Mouse (Mus musculus): ENCODE data around the gene Galr3. TPM values are rescaled to one million over a fixed set of nuclear protein-coding genes. Genes with fewer than 3 reads are reported as not detected.
"Not testable (repeated sequence)": the region's sequence is repeated elsewhere in the genome, so short reads cannot be mapped to it uniquely, and the experiment has no call there.

The Galr3 gene
- polyA plus RNA-seq, 1 experiment from 2014 or later, result not detected

DNA sequence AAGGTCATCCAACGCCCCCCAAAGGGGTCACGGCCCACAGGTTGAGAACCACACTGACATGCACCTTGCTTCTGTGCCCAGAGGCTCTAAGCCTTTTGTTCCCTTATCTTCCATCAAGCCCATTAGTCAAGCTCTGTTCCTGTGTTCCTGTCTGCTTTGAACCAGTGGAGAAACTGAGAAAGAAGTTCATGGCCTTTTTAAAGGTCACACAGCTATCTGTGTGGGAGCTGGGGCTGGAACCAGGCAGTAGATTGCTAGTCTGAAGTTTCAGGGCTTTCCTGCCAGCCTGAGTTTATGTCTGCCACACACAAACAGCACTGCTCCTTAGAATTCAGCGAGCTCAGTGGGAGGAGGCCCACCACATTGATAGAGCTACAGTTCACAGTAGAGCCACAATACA is 38.6 kb upstream of the Galr3 start:
- H3K27ac ChIP-seq (ENCODE audit: low read length), result no peak overlapping the region
- H3K4me1 ChIP-seq (replicated peaks; ENCODE audit: control insufficient read depth, insufficient read depth, low read length), result no peaks in the 10 kb centered on the region
- H3K4me3 ChIP-seq (ENCODE audit: low read length), result no peak overlapping the region
- peaks cover 26% of the 10 kb centered on the region for H3K36me3 ChIP-seq (ENCODE audit: control insufficient read depth, insufficient read depth, low read length)
- no peaks in the 10 kb centered on the region for H3K27me3 ChIP-seq (ENCODE audit: control insufficient read depth, insufficient read depth, low read depth, low read length)
- H3K4me2 ChIP-seq (ENCODE audit: low read depth, low read length), result no peak overlapping the region
- WGBS, result 80% methylated on average over 3 of the region's 3 CpGs
- H3K9me3 ChIP-seq (ENCODE audit: control insufficient read depth, low read length), result no peaks in the 10 kb centered on the region
- ATAC-seq (ENCODE audit: low read depth), result no peak
- H3K9ac ChIP-seq (ENCODE audit: low read length), result no peak overlapping the region

DNA sequence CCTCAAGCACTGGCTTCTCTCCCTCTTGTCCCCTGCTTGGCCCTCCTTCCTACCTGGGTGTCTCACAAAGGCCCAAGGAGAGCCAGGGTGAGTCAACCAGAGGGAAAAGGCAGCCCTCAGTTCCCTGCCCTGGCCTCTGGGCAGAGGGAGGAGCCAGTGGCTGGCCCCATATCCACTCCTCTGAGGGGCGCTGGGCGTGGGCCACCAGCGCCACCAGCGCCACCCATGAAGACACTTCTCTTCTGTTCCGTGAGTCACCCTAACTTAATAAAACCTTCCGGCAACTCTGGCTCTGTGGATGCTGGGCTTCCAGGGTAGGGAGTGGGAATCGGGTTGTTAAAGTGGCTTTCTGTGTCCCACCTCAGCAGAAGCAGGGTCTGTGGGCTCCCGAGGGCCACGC is 36.1 kb upstream of the Galr3 start:
- Histone ChIP-seq H3K36me3 (ENCODE audit: control insufficient read depth, insufficient read depth, low read length) (peaks cover 26% of the 10 kb centered on the region), H3K9me3 (ENCODE audit: control insufficient read depth, low read length) (no peaks in the 10 kb centered on the region), H3K4me1 (replicated peaks; ENCODE audit: control insufficient read depth, insufficient read depth, low read length) (no peaks in the 10 kb centered on the region), H3K4me3 (ENCODE audit: low read length) (no peak overlapping the region), H3K9ac (ENCODE audit: low read length) (no peak overlapping the region), H3K4me2 (ENCODE audit: low read depth, low read length) (no peak overlapping the region), H3K27ac (ENCODE audit: low read length) (no peak overlapping the region), H3K27me3 (ENCODE audit: control insufficient read depth, insufficient read depth, low read depth, low read length) (no peaks in the 10 kb centered on the region)
- no peak for ATAC-seq (ENCODE audit: low read depth)
- WGBS, result 79% methylated on average over 9 of the region's 9 CpGs

GRCm38 (mm10) chr15:79006638-79007037 is 35.0 kb upstream of the Galr3 start:
- Histone ChIP-seq H3K36me3 (ENCODE audit: control insufficient read depth, insufficient read depth, low read length) (peaks cover 18% of the 10 kb centered on the region), H3K9ac (ENCODE audit: low read length) (no peak overlapping the region), H3K4me2 (ENCODE audit: low read depth, low read length) (no peak overlapping the region), H3K4me1 (replicated peaks; ENCODE audit: control insufficient read depth, insufficient read depth, low read length) (no peaks in the 10 kb centered on the region), H3K27ac (ENCODE audit: low read length) (no peak overlapping the region), H3K27me3 (ENCODE audit: control insufficient read depth, insufficient read depth, low read depth, low read length) (no peaks in the 10 kb centered on the region), H3K9me3 (ENCODE audit: control insufficient read depth, low read length) (no peaks in the 10 kb centered on the region), H3K4me3 (ENCODE audit: low read length) (no peak overlapping the region)
- WGBS, result 73% methylated on average over 3 of the region's 3 CpGs
- ATAC-seq (ENCODE audit: low read depth), result no peak

DNA sequence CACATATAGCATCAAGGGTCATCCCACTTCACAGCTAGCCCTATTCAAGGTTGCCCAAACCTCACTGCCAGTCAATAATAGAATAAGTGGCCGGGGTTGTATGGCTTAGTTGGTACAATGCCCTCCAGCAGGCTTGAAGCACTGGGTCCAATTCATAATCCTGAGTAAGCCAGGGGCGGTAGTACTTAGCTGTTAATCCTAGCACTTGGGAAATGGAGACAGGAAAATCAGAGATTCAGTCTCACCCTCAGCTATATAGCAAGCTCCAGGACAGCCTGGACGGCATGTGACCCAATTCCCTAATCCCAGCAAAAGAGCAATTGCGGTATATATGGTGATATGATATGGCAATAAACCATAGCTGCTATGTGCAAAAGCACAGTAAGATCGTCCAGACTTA is 34.6 kb upstream of the Galr3 start:
- ATAC-seq (ENCODE audit: low read depth), result no peak
- no peaks in the 10 kb centered on the region for H3K27me3 ChIP-seq (ENCODE audit: control insufficient read depth, insufficient read depth, low read depth, low read length)
- H3K36me3 ChIP-seq (ENCODE audit: control insufficient read depth, insufficient read depth, low read length), result peaks cover 13% of the 10 kb centered on the region
- H3K27ac ChIP-seq (ENCODE audit: low read length), result no peak overlapping the region
- no peaks in the 10 kb centered on the region for H3K9me3 ChIP-seq (ENCODE audit: control insufficient read depth, low read length)
- WGBS, result 84% methylated on average over 5 of the region's 5 CpGs
- no peak overlapping the region for H3K9ac ChIP-seq (ENCODE audit: low read length)
- H3K4me3 ChIP-seq (ENCODE audit: low read length), result no peak overlapping the region
- no peaks in the 10 kb centered on the region for H3K4me1 ChIP-seq (replicated peaks; ENCODE audit: control insufficient read depth, insufficient read depth, low read length)
- H3K4me2 ChIP-seq (ENCODE audit: low read depth, low read length), result no peak overlapping the region

DNA sequence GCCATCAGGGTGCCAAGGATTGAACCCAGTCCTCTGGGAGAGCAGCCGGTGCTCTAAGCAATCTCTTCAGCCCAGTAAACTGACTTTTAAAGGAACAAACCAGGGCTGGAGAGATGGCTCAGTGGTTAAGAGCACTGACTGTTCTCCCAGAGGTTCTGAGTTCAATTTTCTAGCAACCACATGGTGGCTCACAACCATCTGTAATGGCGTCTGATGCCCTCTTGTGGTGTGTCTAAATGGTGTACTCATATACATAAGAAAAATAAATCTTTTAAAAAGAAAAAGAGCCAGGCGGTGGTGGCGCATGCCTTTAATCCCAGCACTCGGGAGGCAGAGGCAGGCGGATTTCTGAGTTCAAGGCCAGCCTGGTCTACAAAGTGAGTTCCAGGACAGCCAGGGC is 33.8 kb upstream of the Galr3 start:
- not testable (repeated sequence) for H3K4me1 ChIP-seq (replicated peaks; ENCODE audit: control insufficient read depth, insufficient read depth, low read length); H3K27ac ChIP-seq (ENCODE audit: low read length); H3K27me3 ChIP-seq (ENCODE audit: control insufficient read depth, insufficient read depth, low read depth, low read length); H3K36me3 ChIP-seq (ENCODE audit: control insufficient read depth, insufficient read depth, low read length); H3K4me3 ChIP-seq (ENCODE audit: low read length); H3K9me3 ChIP-seq (ENCODE audit: control insufficient read depth, low read length); H3K9ac ChIP-seq (ENCODE audit: low read length); H3K4me2 ChIP-seq (ENCODE audit: low read depth, low read length); ATAC-seq (ENCODE audit: low read depth)
- WGBS, result 92% methylated on average over 6 of the region's 6 CpGs

DNA sequence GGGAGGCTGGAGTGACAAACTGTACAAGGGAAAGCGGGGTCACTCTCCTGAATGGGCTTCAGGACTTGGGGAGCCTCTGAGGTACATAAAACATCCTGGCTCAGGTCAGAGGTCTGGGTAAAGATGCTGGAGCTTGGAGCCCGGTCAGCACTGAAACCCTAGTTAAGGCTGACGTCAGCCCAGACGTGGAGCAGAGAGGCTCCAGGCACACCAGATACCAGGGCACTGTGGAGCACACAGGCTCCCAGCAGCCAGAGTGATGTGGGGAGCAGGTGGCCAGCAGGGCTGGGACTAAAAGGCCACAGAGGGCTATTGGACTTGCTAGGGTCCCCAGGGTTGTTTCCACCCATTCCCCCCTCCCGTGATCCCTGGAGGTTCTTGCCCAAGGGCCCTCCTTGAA is 32.0 kb upstream of the Galr3 start:
- 70% methylated on average over 5 of the region's 5 CpGs for WGBS
- no peaks in the 10 kb centered on the region for H3K4me1 ChIP-seq (replicated peaks; ENCODE audit: control insufficient read depth, insufficient read depth, low read length)
- H3K9me3 ChIP-seq (ENCODE audit: control insufficient read depth, low read length), result no peaks in the 10 kb centered on the region
- H3K4me3 ChIP-seq (ENCODE audit: low read length), result no peak overlapping the region
- no peak for ATAC-seq (ENCODE audit: low read depth)
- no peak overlapping the region for H3K27ac ChIP-seq (ENCODE audit: low read length)
- H3K36me3 ChIP-seq (ENCODE audit: control insufficient read depth, insufficient read depth, low read length), result 0 out of 2 replicates have a peak, but pooled peaks cover 5% of the 10 kb centered on the region
- H3K9ac ChIP-seq (ENCODE audit: low read length), result no peak overlapping the region
- no peaks in the 10 kb centered on the region for H3K27me3 ChIP-seq (ENCODE audit: control insufficient read depth, insufficient read depth, low read depth, low read length)
- no peak overlapping the region for H3K4me2 ChIP-seq (ENCODE audit: low read depth, low read length)

- H3K36me3 ChIP-seq (ENCODE audit: control insufficient read depth, insufficient read depth, low read length), result 0 out of 2 replicates have a peak, but pooled peaks cover 5% of the 10 kb centered on the region
- no peaks in the 10 kb centered on the region for H3K9me3 ChIP-seq (ENCODE audit: control insufficient read depth, low read length)
- H3K27me3 ChIP-seq (ENCODE audit: control insufficient read depth, insufficient read depth, low read depth, low read length), result no peaks in the 10 kb centered on the region
- no peak overlapping the region for H3K4me2 ChIP-seq (ENCODE audit: low read depth, low read length)
- H3K9ac ChIP-seq (ENCODE audit: low read length), result no peak overlapping the region
- H3K4me1 ChIP-seq (replicated peaks; ENCODE audit: control insufficient read depth, insufficient read depth, low read length), result no peaks in the 10 kb centered on the region
- no peak overlapping the region for H3K4me3 ChIP-seq (ENCODE audit: low read length)
- no peak for ATAC-seq (ENCODE audit: low read depth)
- no peak overlapping the region for H3K27ac ChIP-seq (ENCODE audit: low read length)
- 55% methylated on average over 10 of the region's 10 CpGs for WGBS
Measured at GRCm38 (mm10) chr15:79011550-79011949, 30.1 kb upstream of the Galr3 start.

GRCm38 (mm10) chr15:79013382-79013781 is 28.3 kb upstream of the Galr3 start:
- ATAC-seq (ENCODE audit: low read depth), result no peak
- 60% methylated on average over 7 of the region's 7 CpGs for WGBS
- no peaks in the 10 kb centered on the region for H3K9me3 ChIP-seq (ENCODE audit: control insufficient read depth, low read length)
- H3K4me1 ChIP-seq (replicated peaks; ENCODE audit: control insufficient read depth, insufficient read depth, low read length), result no peaks in the 10 kb centered on the region
- no peaks in the 10 kb centered on the region for H3K36me3 ChIP-seq (ENCODE audit: control insufficient read depth, insufficient read depth, low read length)
- H3K27me3 ChIP-seq (ENCODE audit: control insufficient read depth, insufficient read depth, low read depth, low read length), result no peaks in the 10 kb centered on the region
- no peak overlapping the region for H3K4me2 ChIP-seq (ENCODE audit: low read depth, low read length)
- H3K4me3 ChIP-seq (ENCODE audit: low read length), result no peak overlapping the region
- no peak overlapping the region for H3K9ac ChIP-seq (ENCODE audit: low read length)
- no peak overlapping the region for H3K27ac ChIP-seq (ENCODE audit: low read length)

DNA sequence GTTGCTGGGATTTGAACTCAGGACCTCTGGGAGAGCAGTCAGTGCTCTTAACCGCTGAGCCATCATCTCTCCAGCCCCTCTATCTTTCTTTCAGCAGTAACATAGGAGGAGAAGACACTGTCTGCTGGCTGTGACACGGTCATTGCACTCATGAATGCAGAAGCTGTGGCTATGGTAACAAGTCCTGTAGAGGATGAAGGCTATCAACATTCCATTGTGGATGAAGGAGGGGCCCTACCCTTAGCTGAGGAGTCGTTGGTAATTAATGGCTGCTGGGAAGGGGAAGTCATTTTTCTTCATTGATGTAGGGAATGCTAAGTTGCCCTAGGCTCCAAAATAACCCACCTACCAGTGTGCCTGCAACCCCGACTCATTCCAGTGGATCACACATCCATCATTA is 23.5 kb upstream of the Galr3 start:
- Histone ChIP-seq H3K9ac (ENCODE audit: low read length) (no peak overlapping the region), H3K4me3 (ENCODE audit: low read length) (no peak overlapping the region), H3K9me3 (ENCODE audit: control insufficient read depth, low read length) (no peaks in the 10 kb centered on the region), H3K4me2 (ENCODE audit: low read depth, low read length) (no peak overlapping the region), H3K36me3 (ENCODE audit: control insufficient read depth, insufficient read depth, low read length) (no peaks in the 10 kb centered on the region), H3K27ac (ENCODE audit: low read length) (no peak overlapping the region), H3K27me3 (ENCODE audit: control insufficient read depth, insufficient read depth, low read depth, low read length) (no peaks in the 10 kb centered on the region), H3K4me1 (replicated peaks; ENCODE audit: control insufficient read depth, insufficient read depth, low read length) (no peaks in the 10 kb centered on the region; the same call in 1 of the 2 replicates)
- ATAC-seq (ENCODE audit: low read depth), result no peak
- WGBS, result 24% methylated on average over 4 of the region's 4 CpGs

- no peak for ATAC-seq (ENCODE audit: low read depth)
- no peak overlapping the region for H3K27ac ChIP-seq (ENCODE audit: low read length)
- WGBS, result 44% methylated on average over 3 of the region's 3 CpGs
- no peak overlapping the region for H3K4me2 ChIP-seq (ENCODE audit: low read depth, low read length)
- no peaks in the 10 kb centered on the region; the same call in 1 of the 2 replicates for H3K4me1 ChIP-seq (replicated peaks; ENCODE audit: control insufficient read depth, insufficient read depth, low read length)
- H3K9me3 ChIP-seq (ENCODE audit: control insufficient read depth, low read length), result no peaks in the 10 kb centered on the region
- H3K36me3 ChIP-seq (ENCODE audit: control insufficient read depth, insufficient read depth, low read length), result no peaks in the 10 kb centered on the region
- no peaks in the 10 kb centered on the region for H3K27me3 ChIP-seq (ENCODE audit: control insufficient read depth, insufficient read depth, low read depth, low read length)
- no peak overlapping the region for H3K4me3 ChIP-seq (ENCODE audit: low read length)
- no peak overlapping the region for H3K9ac ChIP-seq (ENCODE audit: low read length)
Measured at GRCm38 (mm10) chr15:79018886-79019285, 22.8 kb upstream of the Galr3 start.
